Mouse (Mus musculus) forebrain, postnatal 0 days (tissue): ENCODE data around the gene Ifrd2. TPM values are rescaled to one million over a fixed set of nuclear protein-coding genes. Genes with fewer than 3 reads are reported as not detected.
A peak's percentile ranks its signal among the peaks of the same experiment; 100 is the strongest.

Source experiments
- ATAC-seq: fragments of 200-750 bp; cut with Nextera tagmentation; 2 replicates; pipeline ENCODE4 v1.8.0; 2017; ENCODE audit warnings: mild to moderate bottlenecking, moderate library complexity
- DNase-seq: peaks from one replicate; pipeline ENCODE4 v3.0.0-alpha.2; 2015
- H3K27ac ChIP-seq: fragments of 300-500 bp; sonication (generic); 2 replicates; pipeline ENCODE4 v1.5.1; 2014; ENCODE audit warnings: low read depth, mild to moderate bottlenecking, antibody characterized with exemption, low read length, moderate library complexity, mixed read lengths
- H3K27me3 ChIP-seq: fragments of 300-500 bp; sonication (generic); 2 replicates; pipeline ENCODE4 v1.6.1; 2014; ENCODE audit warnings: mild to moderate bottlenecking, low read length, mixed read lengths; ENCODE audit not compliant: insufficient read depth
- H3K36me3 ChIP-seq: fragments of 300-500 bp; sonication (generic); 2 replicates; pipeline ENCODE4 v1.6.1; 2014; ENCODE audit warnings: mild to moderate bottlenecking, moderate library complexity; ENCODE audit not compliant: insufficient read depth
- H3K4me1 ChIP-seq: fragments of 300-500 bp; sonication (generic); 2 replicates; pipeline ENCODE4 v1.6.1; 2014; ENCODE audit warnings: antibody characterized with exemption; ENCODE audit not compliant: insufficient read depth
- H3K4me2 ChIP-seq: fragments of 300-500 bp; sonication (generic); 2 replicates; pipeline ENCODE4 v1.6.1; 2014; ENCODE audit warnings: low read depth, mild to moderate bottlenecking, moderate library complexity
- H3K4me3 ChIP-seq: fragments of 300-500 bp; sonication (generic); 2 replicates; pipeline ENCODE4 v1.5.1; 2014; ENCODE audit warnings: low read depth, low read length, mixed read lengths
- H3K9ac ChIP-seq: fragments of 300-500 bp; sonication (generic); 2 replicates; pipeline ENCODE4 v1.6.1; 2014; ENCODE audit warnings: mild to moderate bottlenecking
- H3K9me3 ChIP-seq: fragments of 300-500 bp; sonication (generic); 2 replicates; pipeline ENCODE4 v1.6.1; 2016; ENCODE audit warnings: low read length
- CTCF ChIP-seq: sonication (generic); IDR thresholded peaks from 2 replicates; pipeline ENCODE4 v1.5.1; 2016; ENCODE audit warnings: antibody characterized with exemption, control low read depth, low read depth
- WGBS: fragments of 180-500 bp; shearing (Covaris S2); extraction: QIAGEN DNeasy Blood & Tissue Kit; methylation state at CpG from one replicate; pipeline ENCODE4 v1.1.7; 2014; 5-methylcytosine and 5-hydroxymethylcytosine counted together
- polyA plus RNA-seq: library from polyadenylated mRNA; unstranded; fragments of >200 nt; fragmentation: Nextera tagmentation; extraction: Ambion mirVana; gene quantifications from 2 replicates; pipeline ENCODE4 v1.2.1, GENCODE M21; 2015
- total RNA-seq: library from RNA; depleted of rRNA; stranded (reverse); fragments of >200 nt; gene quantifications from 2 replicates; pipeline ENCODE4 v1.2.3, GENCODE M21; 2014

The Ifrd2 gene
- total and polyA plus RNA-seq, 2 experiments from 2014 or later, result 7.4 to 13.8 TPM

DNA sequence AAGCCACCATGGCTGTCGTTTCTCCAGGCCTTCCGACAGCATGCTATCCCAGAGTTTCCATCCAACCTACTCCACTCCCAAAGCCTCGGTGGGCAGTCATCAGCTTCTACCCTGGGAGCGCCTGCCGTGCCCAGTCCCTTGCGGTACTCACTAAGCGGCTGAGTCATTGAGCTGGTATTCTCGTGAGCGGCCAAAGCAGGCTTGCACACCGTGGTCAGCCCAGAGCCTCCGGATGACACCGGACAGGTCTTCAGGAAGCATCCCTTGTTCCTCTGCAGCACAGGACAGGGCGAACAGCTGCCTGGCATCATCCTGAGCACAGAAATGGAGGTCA is 32.1 kb downstream of the Ifrd2 start:
- TF ChIP-seq CTCF, result no peak
- no peak for ATAC-seq

DNA sequence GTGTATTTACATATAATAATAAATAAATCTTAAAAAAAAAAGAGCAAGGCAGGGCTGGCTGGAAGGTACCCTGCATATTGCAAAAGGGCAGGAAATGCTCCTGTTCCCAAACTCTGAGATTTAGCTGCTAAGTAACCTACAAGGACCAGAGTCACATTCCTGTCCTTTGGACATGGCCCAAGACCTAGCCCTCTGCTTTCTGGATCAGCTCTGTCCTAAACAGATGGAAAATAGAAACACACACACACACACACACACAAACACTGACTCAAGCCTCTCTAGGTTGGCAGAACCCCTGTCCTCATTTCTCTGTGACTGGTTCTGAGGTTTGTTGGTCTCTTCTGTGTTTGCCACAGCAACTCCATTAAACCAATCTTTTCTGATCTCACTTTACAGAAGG is 33.5 kb downstream of the Ifrd2 start:
- Histone ChIP-seq H3K27ac (no peak overlapping the region), H3K9ac (no peak overlapping the region), H3K27me3 (no peaks in the 10 kb centered on the region), H3K9me3 (no peaks in the 10 kb centered on the region), H3K4me2 (no peak overlapping the region), H3K4me1 (no peaks in the 10 kb centered on the region), H3K36me3 (peaks cover 39% of the 10 kb centered on the region), H3K4me3 (no peak overlapping the region)
- no peak for TF ChIP-seq CTCF
- no peak for DNase-seq
- no peak for ATAC-seq

More for the DNA sequence above, 32.1 kb downstream of the Ifrd2 start:
- Histone ChIP-seq H3K36me3 (peaks cover 53% of the 10 kb centered on the region), H3K4me1 (no peaks in the 10 kb centered on the region), H3K9me3 (no peaks in the 10 kb centered on the region), H3K4me2 (no peak overlapping the region), H3K27me3 (no peaks in the 10 kb centered on the region), H3K9ac (no peak overlapping the region), H3K4me3 (no peak overlapping the region), H3K27ac (no peak overlapping the region)
- WGBS, result 75% methylated on average over 13 of the region's 13 CpGs
- DNase-seq, result no peak

- H3K4me2 ChIP-seq, result no peak overlapping the region
- DNase-seq (no peak), ATAC-seq (no peak)
- TF ChIP-seq CTCF, result no peak
- no peaks in the 10 kb centered on the region for H3K27me3 ChIP-seq
- H3K9ac ChIP-seq, result no peak overlapping the region
- no peak overlapping the region for H3K4me3 ChIP-seq
- H3K36me3 ChIP-seq, result peaks cover 7% of the 10 kb centered on the region
- no peaks in the 10 kb centered on the region for H3K9me3 ChIP-seq
- WGBS, result 69% methylated on average over 5 of the region's 5 CpGs
- H3K4me1 ChIP-seq, result peaks cover 26% of the 10 kb centered on the region
- 0 out of 2 replicates have a peak overlapping the region, but pooled peaks have one; percentile 24 for H3K27ac ChIP-seq
These were observed 37.1 kb downstream of the Ifrd2 start for GRCm38 (mm10) chr9:107624539-107624938.

- Histone ChIP-seq H3K4me2 (no peak overlapping the region), H3K27ac (0 out of 2 replicates have a peak overlapping the region, but pooled peaks have one; percentile 24), H3K4me3 (no peak overlapping the region), H3K36me3 (peaks cover 3% of the 10 kb centered on the region), H3K27me3 (no peaks in the 10 kb centered on the region), H3K9ac (no peak overlapping the region), H3K9me3 (no peaks in the 10 kb centered on the region), H3K4me1 (peaks cover 30% of the 10 kb centered on the region)
- DNase-seq (no peak), ATAC-seq (no peak)
- WGBS, result 75% methylated on average over 3 of the region's 3 CpGs
- TF ChIP-seq CTCF, result no peak
These were observed 37.5 kb downstream of the Ifrd2 start for GRCm38 (mm10) chr9:107624951-107625350.

- no peak overlapping the region for H3K4me2 ChIP-seq
- peaks cover 34% of the 10 kb centered on the region for H3K4me1 ChIP-seq
- H3K9me3 ChIP-seq, result no peaks in the 10 kb centered on the region
- H3K9ac ChIP-seq, result no peak overlapping the region
- H3K27ac ChIP-seq, result peak overlapping the region; percentile 90
- no peak overlapping the region for H3K4me3 ChIP-seq
- H3K36me3 ChIP-seq, result no peaks in the 10 kb centered on the region
- 86% methylated on average over 12 of the region's 12 CpGs for WGBS
- ATAC-seq, result no peak
- no peaks in the 10 kb centered on the region for H3K27me3 ChIP-seq
- DNase-seq, result no peak
- TF ChIP-seq CTCF, result peak; percentile 52
These were observed 38.1 kb downstream of the Ifrd2 start for GRCm38 (mm10) chr9:107625351-107626128.

DNA sequence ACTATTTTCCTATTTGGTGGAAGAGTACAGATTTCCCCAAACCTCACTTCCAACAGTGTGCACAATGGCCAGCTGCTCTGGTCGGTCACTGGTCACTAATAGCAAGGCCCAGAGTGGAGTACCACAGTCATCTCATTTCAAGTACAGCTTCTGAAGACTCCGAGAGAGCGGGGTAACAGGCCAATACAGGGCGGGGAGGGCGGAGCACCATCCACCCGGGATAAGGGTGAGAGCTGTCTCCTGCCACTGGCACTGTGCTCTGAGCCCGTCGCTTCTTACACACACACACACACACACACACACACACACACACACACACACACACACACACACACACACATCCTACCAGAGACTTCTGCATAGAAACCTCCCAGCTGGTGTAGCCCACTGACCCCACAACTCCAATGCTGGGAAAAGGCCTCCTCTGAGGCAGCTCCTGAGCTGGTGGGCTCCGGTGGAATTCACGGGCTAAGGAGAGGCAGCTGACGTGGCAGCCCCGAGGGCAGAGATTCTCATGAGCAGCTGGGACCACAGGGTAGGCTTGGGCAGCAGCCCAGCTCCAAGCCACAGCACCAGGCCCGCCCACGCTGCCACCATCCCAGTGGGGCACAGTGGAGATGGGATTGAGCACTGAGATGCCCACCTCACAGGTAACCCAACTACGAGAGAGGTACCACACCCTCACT is 38.9 kb downstream of the Ifrd2 start:
- peak overlapping the region; percentile 37 for H3K4me2 ChIP-seq
- no peak for TF ChIP-seq CTCF
- WGBS, result 22% methylated on average over 15 of the region's 15 CpGs
- peak overlapping the region; percentile 39 for H3K9ac ChIP-seq
- H3K27ac ChIP-seq, result peak overlapping the region; percentile 90
- no peak overlapping the region for H3K4me3 ChIP-seq
- ATAC-seq (peak; percentile 30), DNase-seq (no peak)
- no peaks in the 10 kb centered on the region for H3K27me3 ChIP-seq
- no peaks in the 10 kb centered on the region for H3K9me3 ChIP-seq
- peaks cover 40% of the 10 kb centered on the region for H3K4me1 ChIP-seq
- no peaks in the 10 kb centered on the region for H3K36me3 ChIP-seq

GRCm38 (mm10) chr9:107626844-107627277 is 39.4 kb downstream of the Ifrd2 start:
- Histone ChIP-seq H3K9me3 (no peaks in the 10 kb centered on the region), H3K27me3 (no peaks in the 10 kb centered on the region), H3K4me1 (peaks cover 45% of the 10 kb centered on the region), H3K9ac (peak overlapping the region; percentile 39), H3K4me3 (no peak overlapping the region), H3K4me2 (peak overlapping the region; percentile 37), H3K36me3 (no peaks in the 10 kb centered on the region), H3K27ac (peak overlapping the region; percentile 90)
- DNase-seq (peak; percentile 91), ATAC-seq (peak; percentile 84)
- WGBS, result 0% methylated on average over 2 of the region's 2 CpGs
- peak; percentile 97 for TF ChIP-seq CTCF
